Mouse (Mus musculus) cerebellum, postnatal 14 days (tissue): ENCODE measurements at regions not wholly inside any gene's neighbourhood (a gene's known extent, or its start where the extent isn't known, plus 50 kb on each side); places are given as distances from the start of the nearest gene placed in this dataset.

Experiments used
- DNase-seq, 2 experiments: peaks; one replicate each; pipeline ENCODE4 v3.0.0; 2021; ENCODE audit warnings: mixed read lengths in 2 of 2

GRCm38 (mm10) chr8:34756916-34757315 lies 645.4 kb upstream of the Gm10131 start:
- DNase-seq, result no peak

- DNase-seq, result no peak
These were observed 644.6 kb upstream of the Gm10131 start for GRCm38 (mm10) chr8:34756171-34756570.

- no peak for DNase-seq
These were observed 643.9 kb upstream of the Gm10131 start for GRCm38 (mm10) chr8:34755480-34755879.

GRCm38 (mm10) chr8:34753046-34753445 lies 641.5 kb upstream of the Gm10131 start:
- no peak for DNase-seq

- DNase-seq, result no peak
These were observed 637.0 kb upstream of the Gm10131 start for GRCm38 (mm10) chr8:34748521-34748920.

- no peak for DNase-seq
These were observed 634.2 kb upstream of the Gm10131 start for GRCm38 (mm10) chr8:34745706-34746105.

- DNase-seq, result no peak
These were observed 633.1 kb upstream of the Gm10131 start for GRCm38 (mm10) chr8:34744682-34745081.

- no peak for DNase-seq
These were observed 632.6 kb upstream of the Gm10131 start for GRCm38 (mm10) chr8:34744179-34744578.

- no peak for DNase-seq
These were observed 631.6 kb upstream of the Gm10131 start for GRCm38 (mm10) chr8:34743137-34743536.

GRCm38 (mm10) chr8:34740836-34741235 lies 629.3 kb upstream of the Gm10131 start:
- no peak for DNase-seq

GRCm38 (mm10) chr8:34739836-34740804 lies 628.6 kb upstream of the Gm10131 start:
- DNase-seq, result no peak

- DNase-seq, result no peak
These were observed 624.7 kb upstream of the Gm10131 start for GRCm38 (mm10) chr8:34736214-34736613.

- no peak for DNase-seq
These were observed 623.5 kb upstream of the Gm10131 start for GRCm38 (mm10) chr8:34735006-34735405.

GRCm38 (mm10) chr8:34732808-34733207 lies 621.3 kb upstream of the Gm10131 start:
- DNase-seq, result no peak

- no peak for DNase-seq
These were observed 620.8 kb upstream of the Gm10131 start for GRCm38 (mm10) chr8:34732362-34732761.

- DNase-seq, result peak; percentile 47 to 77
These were observed 619.8 kb upstream of the Gm10131 start for GRCm38 (mm10) chr8:34731096-34731999.

GRCm38 (mm10) chr8:34729585-34729984 lies 618.0 kb upstream of the Gm10131 start:
- DNase-seq, result no peak

GRCm38 (mm10) chr8:34727699-34728098 lies 616.2 kb upstream of the Gm10131 start:
- no peak for DNase-seq

GRCm38 (mm10) chr8:34726145-34726767 lies 614.7 kb upstream of the Gm10131 start:
- no peak for DNase-seq

- no peak for DNase-seq
These were observed 614.0 kb upstream of the Gm10131 start for GRCm38 (mm10) chr8:34725546-34725945.

GRCm38 (mm10) chr8:34709911-34710733 lies 598.6 kb upstream of the Gm10131 start:
- peak; percentile 71 to 72 for DNase-seq

- peak; percentile 71 to 73 for DNase-seq
These were observed 597.8 kb upstream of the Gm10131 start for GRCm38 (mm10) chr8:34709316-34709715.
